Mouse (Mus musculus) heart, embryonic 13.5 days (tissue): ENCODE measurements around the gene Tnik. TPM values are rescaled to one million over a fixed set of nuclear protein-coding genes. Genes with fewer than 3 reads are reported as not detected.

ENCODE experiments used
- ATAC-seq: fragments of 200-750 bp; cut with Nextera tagmentation; 2 replicates; pipeline ENCODE4 v1.8.0; 2017; ENCODE audit warnings: moderate TSS enrichment; ENCODE audit not compliant: insufficient number of reproducible peaks, low FRiP score, low TSS enrichment; ENCODE audit errors: extremely low read depth
- H3K27ac ChIP-seq: fragments of 300-500 bp; sonication (generic); replicated peaks from 2 replicates; pipeline ENCODE4 v1.5.1; 2015; ENCODE audit warnings: moderate library complexity, mild to moderate bottlenecking, inconsistent platforms
- H3K27me3 ChIP-seq: fragments of 300-500 bp; sonication (generic); replicated peaks from 2 replicates; pipeline ENCODE4 v1.6.1; 2015; ENCODE audit warnings: mild to moderate bottlenecking, inconsistent platforms
- H3K36me3 ChIP-seq: fragments of 300-500 bp; sonication (generic); 2 replicates; pipeline ENCODE4 v1.6.1; 2015; ENCODE audit warnings: mild to moderate bottlenecking, inconsistent platforms
- H3K4me1 ChIP-seq: fragments of 300-500 bp; sonication (generic); 2 replicates; pipeline ENCODE4 v1.6.1; 2015; ENCODE audit warnings: inconsistent platforms
- H3K4me2 ChIP-seq: fragments of 300-500 bp; sonication (generic); 2 replicates; pipeline ENCODE4 v1.6.1; 2015; ENCODE audit warnings: inconsistent platforms, mild to moderate bottlenecking, moderate library complexity
- H3K4me3 ChIP-seq: fragments of 300-500 bp; sonication (generic); 2 replicates; pipeline ENCODE4 v1.5.1; 2015; ENCODE audit warnings: moderate library complexity, mild to moderate bottlenecking, inconsistent platforms
- H3K9ac ChIP-seq: fragments of 300-500 bp; sonication (generic); 2 replicates; pipeline ENCODE4 v1.6.1; 2015; ENCODE audit warnings: inconsistent platforms, mild to moderate bottlenecking, moderate library complexity
- H3K9me3 ChIP-seq: fragments of 300-500 bp; sonication (generic); 2 replicates; pipeline ENCODE4 v1.6.1; 2016; ENCODE audit warnings: inconsistent platforms
- WGBS: fragments of 180-500 bp; shearing (Covaris S2); methylation state at CpG from one replicate; pipeline ENCODE4 v1.1.7; 2015; ENCODE audit warnings: mixed read lengths; 5-methylcytosine and 5-hydroxymethylcytosine counted together
- polyA plus RNA-seq: library from polyadenylated mRNA; unstranded; fragments of >200 nt; fragmentation: Nextera tagmentation; extraction: Ambion mirVana; gene quantifications from 2 replicates; pipeline ENCODE4 v1.2.1, GENCODE M21; 2015

The Tnik gene
- polyA plus RNA-seq, 1 experiment from 2014 or later = 8.3 TPM

DNA sequence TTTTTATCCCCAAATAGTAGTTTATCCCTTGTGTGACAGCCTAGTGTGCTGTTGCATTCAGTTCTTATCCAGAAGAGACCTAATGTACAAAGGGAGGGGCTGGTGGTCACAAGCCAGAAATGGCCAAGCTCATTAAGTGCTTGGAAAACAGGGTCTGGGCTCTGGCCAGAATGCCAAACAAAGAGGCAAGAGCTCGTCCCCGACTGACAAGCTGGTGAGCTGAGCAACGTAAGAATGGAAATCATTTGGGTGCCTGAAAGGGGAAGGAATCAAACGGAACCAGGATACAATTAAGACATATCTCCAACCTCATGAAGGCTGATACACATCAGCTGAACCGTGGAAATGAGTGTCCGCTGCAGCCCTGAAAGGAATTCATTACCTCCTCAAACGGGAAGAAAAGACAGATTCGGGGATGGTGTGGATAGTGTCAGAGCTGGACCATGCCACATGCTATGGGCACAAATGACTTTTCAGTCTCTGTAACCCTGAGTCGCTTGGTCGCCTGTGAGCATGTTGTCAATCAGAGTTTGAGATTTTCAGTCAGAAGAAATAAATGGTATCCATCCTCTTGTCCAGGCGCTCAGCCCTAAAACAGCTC is 120.6 kb downstream of the Tnik start:
- 66% methylated on average over 11 of the region's 11 CpGs for WGBS
- Histone ChIP-seq H3K4me2 (no peak overlapping the region), H3K27me3 (no peaks in the 10 kb centered on the region), H3K4me3 (no peak overlapping the region), H3K9ac (no peak overlapping the region), H3K9me3 (no peaks in the 10 kb centered on the region), H3K36me3 (0 out of 2 replicates have a peak, but pooled peaks cover 2% of the 10 kb centered on the region), H3K27ac (no peak overlapping the region), H3K4me1 (peaks cover 17% of the 10 kb centered on the region)
- no peak for ATAC-seq

DNA sequence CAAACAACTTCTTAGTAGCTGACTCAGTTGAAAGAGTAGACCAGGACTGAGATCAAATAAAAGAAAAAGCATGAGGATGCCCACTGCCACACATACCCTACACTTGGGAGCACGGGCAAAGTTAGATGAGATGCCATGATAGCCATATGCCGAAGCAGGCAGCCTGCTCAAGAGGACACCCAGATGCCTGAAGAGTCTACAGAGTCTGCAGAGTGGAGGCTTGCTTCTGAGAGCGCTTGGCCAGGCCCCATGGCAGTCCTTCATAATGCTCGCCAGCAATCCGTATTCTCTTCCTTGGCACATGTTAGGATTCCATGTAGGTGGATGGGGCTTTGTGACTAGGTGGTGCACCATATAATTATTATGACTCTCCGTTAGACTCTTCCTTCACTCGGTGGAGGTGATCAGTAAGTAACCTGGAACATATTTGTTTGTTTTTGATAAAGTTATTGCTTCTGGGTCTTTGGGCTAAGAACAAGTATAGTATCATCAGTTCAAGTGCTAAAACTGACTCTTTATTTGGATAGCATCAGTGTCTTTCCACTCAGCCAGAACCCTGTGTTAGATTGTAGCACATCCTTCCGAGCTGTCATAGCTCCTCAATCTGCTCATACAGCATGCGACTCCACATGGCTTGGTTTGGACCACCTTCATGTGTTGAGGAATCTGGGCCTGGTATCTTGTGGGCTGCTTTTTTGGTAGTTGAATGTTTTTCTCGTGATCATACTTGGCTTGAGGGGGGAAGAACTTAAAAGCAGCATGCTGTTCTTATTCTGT is 122.4 kb downstream of the Tnik start:
- ATAC-seq = no peak
- Histone ChIP-seq H3K4me2 (no peak overlapping the region), H3K27ac (no peak overlapping the region), H3K4me3 (no peak overlapping the region), H3K9ac (no peak overlapping the region), H3K27me3 (no peaks in the 10 kb centered on the region), H3K4me1 (peaks cover 17% of the 10 kb centered on the region), H3K36me3 (0 out of 2 replicates have a peak, but pooled peaks cover 3% of the 10 kb centered on the region), H3K9me3 (no peaks in the 10 kb centered on the region)
- WGBS = 85% methylated on average over 10 of the region's 10 CpGs

DNA sequence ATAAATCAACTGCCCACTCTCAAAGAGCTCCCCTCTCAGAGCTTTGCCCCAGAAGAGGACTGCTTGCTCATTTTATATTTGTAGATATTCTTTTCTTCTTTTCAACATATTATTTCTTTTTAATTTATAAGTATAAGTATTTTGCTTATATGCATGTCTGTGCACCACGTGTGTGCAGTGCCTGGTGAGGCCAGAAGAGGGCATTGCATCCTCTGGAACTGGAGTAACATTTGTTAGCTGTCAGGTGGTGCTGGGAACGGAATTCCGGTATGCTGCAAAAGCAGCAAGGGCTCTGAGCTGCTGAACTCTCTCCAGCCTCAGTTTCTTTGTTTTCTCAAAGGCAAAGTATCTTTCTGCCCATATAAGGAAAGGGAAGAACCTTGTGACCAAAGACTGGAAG is 125.5 kb downstream of the Tnik start:
- 81% methylated on average over 3 of the region's 3 CpGs for WGBS
- H3K36me3 ChIP-seq = 0 out of 2 replicates have a peak, but pooled peaks cover 3% of the 10 kb centered on the region
- no peak for ATAC-seq
- H3K27me3 ChIP-seq = no peaks in the 10 kb centered on the region
- H3K9me3 ChIP-seq = no peaks in the 10 kb centered on the region
- peaks cover 3% of the 10 kb centered on the region for H3K4me1 ChIP-seq
- no peak overlapping the region for H3K4me3 ChIP-seq
- H3K4me2 ChIP-seq = no peak overlapping the region
- no peak overlapping the region for H3K27ac ChIP-seq
- H3K9ac ChIP-seq = no peak overlapping the region

DNA sequence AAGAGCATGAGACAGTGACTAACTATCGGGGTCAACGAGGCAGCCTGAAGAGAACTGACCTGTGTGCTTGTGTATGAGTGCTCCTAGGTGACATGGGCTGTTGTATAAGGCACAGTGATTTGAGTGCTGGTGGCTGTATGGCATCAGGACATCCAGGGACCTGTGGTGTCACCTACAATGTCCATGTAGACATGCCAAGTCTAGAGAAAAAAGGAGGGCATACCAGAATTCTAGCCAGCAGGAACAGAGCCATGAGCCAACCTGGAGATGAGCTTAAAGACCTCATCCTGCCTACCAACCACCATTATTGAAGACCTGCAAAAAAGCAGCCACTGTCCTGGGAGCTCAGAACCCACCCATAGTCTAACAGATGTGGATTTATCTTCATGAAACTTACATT is 127.2 kb downstream of the Tnik start:
- no peaks in the 10 kb centered on the region for H3K27me3 ChIP-seq
- no peak overlapping the region for H3K27ac ChIP-seq
- no peak for ATAC-seq
- no peaks in the 10 kb centered on the region for H3K9me3 ChIP-seq
- WGBS = 88% methylated on average over 2 of the region's 2 CpGs
- no peak overlapping the region for H3K4me3 ChIP-seq
- H3K36me3 ChIP-seq = 0 out of 2 replicates have a peak, but pooled peaks cover 3% of the 10 kb centered on the region
- H3K4me2 ChIP-seq = no peak overlapping the region
- H3K9ac ChIP-seq = no peak overlapping the region
- peaks cover 2% of the 10 kb centered on the region; the same call in 1 of the 2 replicates for H3K4me1 ChIP-seq

DNA sequence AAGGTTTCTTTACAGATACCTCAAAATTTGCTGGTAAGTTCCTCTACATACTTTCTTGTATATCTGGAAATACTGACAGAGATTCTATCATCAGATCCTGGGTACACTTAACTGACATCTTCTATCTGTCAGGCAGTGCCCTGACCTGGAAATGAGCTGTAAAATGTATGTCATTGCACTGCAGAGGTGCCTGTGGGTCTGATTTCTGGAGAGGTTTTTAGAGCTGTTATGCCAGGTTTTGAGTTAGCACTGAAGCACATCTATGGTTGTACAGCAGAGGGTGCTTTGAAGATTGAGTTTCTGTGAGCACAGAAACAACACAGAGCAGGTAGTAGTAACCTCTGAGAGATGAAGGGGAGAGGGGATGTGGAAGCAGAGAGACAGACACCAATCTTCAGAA is 129.5 kb downstream of the Tnik start:
- H3K27me3 ChIP-seq = no peaks in the 10 kb centered on the region
- 0 out of 2 replicates have a peak, but pooled peaks cover 3% of the 10 kb centered on the region for H3K36me3 ChIP-seq
- no peaks in the 10 kb centered on the region for H3K9me3 ChIP-seq
- H3K4me2 ChIP-seq = no peak overlapping the region
- H3K27ac ChIP-seq = no peak overlapping the region
- no peak overlapping the region for H3K4me3 ChIP-seq
- peaks cover 2% of the 10 kb centered on the region; the same call in 1 of the 2 replicates for H3K4me1 ChIP-seq
- ATAC-seq = no peak
- no peak overlapping the region for H3K9ac ChIP-seq

DNA sequence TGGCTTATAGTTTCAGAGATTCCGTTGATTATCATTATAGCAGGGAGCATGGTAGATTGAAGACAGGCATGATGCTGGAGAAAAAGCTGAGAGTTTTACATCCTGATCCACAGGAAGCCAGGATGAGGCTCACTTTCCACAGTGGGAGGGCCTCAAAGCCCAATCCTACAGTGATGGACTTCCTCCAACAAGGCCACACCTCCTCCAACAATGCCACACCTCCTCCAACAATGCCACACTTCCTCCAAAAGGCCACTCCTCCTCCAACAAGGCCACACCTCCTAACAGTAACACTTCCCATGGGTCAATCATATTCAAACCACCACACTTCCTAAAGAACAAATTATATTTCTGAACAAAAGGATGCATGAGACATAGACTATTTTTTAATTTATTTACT is 135.8 kb downstream of the Tnik start:
- Histone ChIP-seq H3K27ac (no peak overlapping the region), H3K9ac (no peak overlapping the region), H3K4me3 (no peak overlapping the region), H3K9me3 (no peaks in the 10 kb centered on the region), H3K4me1 (peaks cover 29% of the 10 kb centered on the region), H3K4me2 (no peak overlapping the region), H3K27me3 (no peaks in the 10 kb centered on the region), H3K36me3 (no peaks in the 10 kb centered on the region)
- whole genome bisulfite sequencing = 77% methylated on average over 1 of the region's 1 CpGs
- no peak for ATAC-seq

DNA sequence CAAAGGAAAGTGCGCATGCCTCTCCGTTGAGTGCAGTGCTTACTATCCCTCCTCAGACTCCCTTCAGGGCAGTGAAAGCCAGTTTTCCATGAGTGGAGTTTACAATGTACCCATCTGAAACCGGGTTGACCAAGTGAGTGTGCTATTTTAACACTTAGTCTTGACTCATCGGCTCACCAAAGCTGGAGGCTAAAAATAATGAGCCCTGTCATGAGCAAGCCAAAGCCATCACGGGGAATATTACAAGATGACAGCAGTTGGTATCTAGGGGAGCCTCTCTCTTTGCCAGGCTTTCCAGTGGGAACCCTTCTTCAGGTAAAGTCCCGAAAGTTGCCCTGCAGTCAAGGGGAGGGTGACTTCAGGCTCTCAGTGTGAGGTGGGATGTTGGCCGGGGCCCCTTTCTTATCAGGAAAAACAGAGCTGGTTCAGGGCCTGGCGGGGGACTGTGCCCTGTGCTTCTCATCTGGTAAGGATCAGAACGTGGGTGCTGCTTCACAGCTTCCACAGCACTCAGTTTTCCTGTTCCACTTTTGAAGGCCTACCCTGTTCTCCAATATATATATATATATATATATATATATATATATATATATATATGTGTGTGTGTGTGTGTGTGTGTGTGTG is 136.7 kb downstream of the Tnik start:
- Histone ChIP-seq H3K9ac (no peak overlapping the region), H3K9me3 (no peaks in the 10 kb centered on the region), H3K4me3 (no peak overlapping the region), H3K4me2 (no peak overlapping the region), H3K27me3 (no peaks in the 10 kb centered on the region), H3K36me3 (no peaks in the 10 kb centered on the region), H3K27ac (peak overlapping the region; percentile 72), H3K4me1 (peaks cover 29% of the 10 kb centered on the region)
- no peak; the same call in 1 of the 2 replicates for ATAC-seq
- WGBS = 38% methylated on average over 9 of the region's 9 CpGs

DNA sequence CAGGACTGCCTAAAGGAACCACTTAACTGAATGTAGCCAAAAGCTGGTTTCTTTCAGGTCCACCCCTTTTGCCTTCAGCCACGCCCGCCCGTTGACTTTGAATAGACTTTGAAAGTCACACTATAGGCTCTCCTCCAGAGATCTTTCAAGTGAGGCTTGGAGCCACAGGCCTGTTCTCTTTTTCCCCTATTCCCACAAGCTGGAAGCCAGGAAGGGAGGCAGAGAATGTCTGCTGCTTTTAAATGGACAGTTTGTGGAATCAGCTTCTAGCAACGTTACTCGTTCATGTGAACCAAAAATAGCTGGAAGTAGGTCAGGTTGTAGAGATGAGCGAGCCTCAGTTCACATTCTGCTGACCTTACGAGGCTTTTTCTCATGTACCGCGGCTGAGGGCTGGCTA is 138.3 kb downstream of the Tnik start:
- H3K27ac ChIP-seq = peak overlapping the region; percentile 29; the same call in 1 of the 2 replicates
- no peak overlapping the region for H3K4me3 ChIP-seq
- no peaks in the 10 kb centered on the region for H3K36me3 ChIP-seq
- peaks cover 29% of the 10 kb centered on the region for H3K4me1 ChIP-seq
- no peak for ATAC-seq
- H3K4me2 ChIP-seq = no peak overlapping the region
- 55% methylated on average over 9 of the region's 9 CpGs for WGBS
- no peaks in the 10 kb centered on the region for H3K9me3 ChIP-seq
- H3K9ac ChIP-seq = peak overlapping the region; percentile 52; the same call in 1 of the 2 replicates
- H3K27me3 ChIP-seq = no peaks in the 10 kb centered on the region

DNA sequence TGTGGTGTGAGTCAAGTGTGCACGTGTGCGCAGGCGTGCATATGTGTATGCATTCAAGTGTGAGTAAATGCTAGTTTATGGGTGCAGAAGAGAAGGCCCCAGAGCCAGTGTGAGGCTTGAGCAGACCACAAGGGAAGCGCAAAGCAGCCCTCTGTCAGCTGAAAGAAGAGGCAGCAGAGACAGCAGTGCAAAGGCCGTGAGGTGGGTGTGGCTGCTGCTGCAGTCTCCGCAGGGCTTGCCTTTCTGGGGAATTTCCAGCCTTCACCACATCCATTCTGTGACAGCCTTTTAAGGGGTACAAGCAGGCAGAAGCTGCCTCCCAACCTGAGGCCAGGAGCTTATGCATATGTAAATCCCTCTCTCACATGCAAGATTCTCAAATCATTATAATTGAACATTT is 139.2 kb downstream of the Tnik start:
- WGBS = 63% methylated on average over 6 of the region's 6 CpGs
- Histone ChIP-seq H3K27me3 (no peaks in the 10 kb centered on the region), H3K4me1 (peaks cover 29% of the 10 kb centered on the region), H3K27ac (no peak overlapping the region), H3K4me2 (no peak overlapping the region), H3K9ac (no peak overlapping the region), H3K4me3 (no peak overlapping the region), H3K9me3 (no peaks in the 10 kb centered on the region), H3K36me3 (no peaks in the 10 kb centered on the region)
- ATAC-seq = no peak

DNA sequence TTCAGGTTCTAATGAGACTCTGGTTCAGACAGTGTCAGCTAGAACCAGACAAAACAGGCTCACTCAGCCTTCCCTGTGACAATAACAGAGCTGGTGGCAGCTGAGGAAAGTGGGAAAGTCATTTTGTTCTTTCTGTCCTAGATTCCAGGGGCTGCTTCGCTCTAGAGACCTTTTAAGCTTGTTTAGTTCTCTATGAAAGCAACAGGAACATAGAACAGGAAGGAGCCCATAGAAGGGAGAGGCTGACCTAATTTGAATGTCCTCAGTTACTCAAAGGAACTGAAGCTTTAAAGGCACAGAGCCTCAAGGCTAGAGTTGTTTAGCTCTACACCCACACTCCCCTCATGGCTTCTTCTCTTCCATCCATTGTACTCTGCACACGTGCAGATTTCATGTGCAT is 142.4 kb downstream of the Tnik start:
- Histone ChIP-seq H3K27ac (no peak overlapping the region), H3K36me3 (no peaks in the 10 kb centered on the region), H3K4me3 (no peak overlapping the region), H3K9me3 (no peaks in the 10 kb centered on the region), H3K9ac (no peak overlapping the region), H3K4me2 (no peak overlapping the region), H3K4me1 (peaks cover 24% of the 10 kb centered on the region), H3K27me3 (no peaks in the 10 kb centered on the region)
- no peak for ATAC-seq
- 81% methylated on average over 2 of the region's 2 CpGs for WGBS

DNA sequence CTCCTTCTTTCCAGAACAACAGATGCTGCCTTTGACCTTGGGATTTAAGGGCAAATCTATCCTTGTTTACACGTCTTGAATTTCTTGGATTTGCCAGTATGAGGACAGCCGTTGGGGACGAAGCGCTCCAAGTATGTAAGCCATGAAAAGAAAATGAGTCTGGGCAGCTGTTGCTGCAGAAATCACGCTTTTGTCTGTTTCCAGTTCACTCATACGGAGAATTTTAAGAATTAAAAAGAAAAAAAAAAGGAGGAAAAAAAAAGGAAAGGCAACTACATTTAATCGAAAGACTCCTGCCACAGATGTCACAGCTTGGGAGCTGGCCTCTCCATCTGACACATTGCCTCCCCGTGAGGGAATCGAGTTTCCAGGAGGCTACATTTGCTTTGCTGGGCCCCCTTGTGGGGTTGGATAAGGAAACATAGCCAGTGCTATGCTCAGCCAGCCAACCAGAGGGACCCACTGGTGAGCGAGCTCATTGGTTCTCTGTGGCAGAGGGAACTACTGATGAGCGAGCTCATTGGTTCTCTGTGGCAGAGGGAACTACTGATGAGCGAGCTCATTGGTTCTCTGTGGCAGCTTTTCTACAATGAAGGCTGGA is 145.9 kb downstream of the Tnik start:
- Histone ChIP-seq H3K4me1 (peaks cover 13% of the 10 kb centered on the region), H3K27ac (peak overlapping the region; percentile 20; the same call in 1 of the 2 replicates), H3K27me3 (no peaks in the 10 kb centered on the region), H3K4me2 (0 out of 2 replicates have a peak overlapping the region, but pooled peaks have one; percentile 3), H3K36me3 (no peaks in the 10 kb centered on the region), H3K4me3 (no peak overlapping the region), H3K9me3 (no peaks in the 10 kb centered on the region), H3K9ac (no peak overlapping the region)
- WGBS = 47% methylated on average over 12 of the region's 12 CpGs
- no peak for ATAC-seq
